Mouse (Mus musculus) embryonic facial prominence, embryonic 15.5 days (tissue): ENCODE measurements around the gene Ccnb1. TPM values are rescaled to one million over a fixed set of nuclear protein-coding genes. Genes with fewer than 3 reads are reported as not detected.
"Not testable (repeated sequence)": the region's sequence is repeated elsewhere in the genome, so short reads cannot be mapped to it uniquely, and the experiment has no call there.

Source experiments
- ATAC-seq: fragments of 200-750 bp; cut with Nextera tagmentation; 2 replicates; pipeline ENCODE4 v1.8.0; 2017; ENCODE audit warnings: low read depth, moderate TSS enrichment; ENCODE audit not compliant: insufficient number of reproducible peaks, low FRiP score, low TSS enrichment
- H3K27ac ChIP-seq: fragments of 300-500 bp; sonication (generic); replicated peaks from 2 replicates; pipeline ENCODE4 v1.5.1; 2015; ENCODE audit warnings: mild to moderate bottlenecking, inconsistent platforms
- H3K27me3 ChIP-seq: fragments of 300-500 bp; sonication (generic); 2 replicates; pipeline ENCODE4 v1.6.1; 2015; ENCODE audit warnings: inconsistent platforms
- H3K36me3 ChIP-seq: fragments of 300-500 bp; sonication (generic); 2 replicates; pipeline ENCODE4 v1.6.1; 2015; ENCODE audit warnings: mild to moderate bottlenecking, inconsistent platforms
- H3K4me1 ChIP-seq: fragments of 300-500 bp; sonication (generic); 2 replicates; pipeline ENCODE4 v1.6.1; 2015; ENCODE audit warnings: inconsistent platforms
- H3K4me2 ChIP-seq: fragments of 300-500 bp; sonication (generic); replicated peaks from 2 replicates; pipeline ENCODE4 v1.6.1; 2015; ENCODE audit warnings: mild to moderate bottlenecking, inconsistent platforms
- H3K4me3 ChIP-seq: fragments of 300-500 bp; sonication (generic); replicated peaks from 2 replicates; pipeline ENCODE4 v1.5.1; 2015; ENCODE audit warnings: mild to moderate bottlenecking, inconsistent platforms
- H3K9ac ChIP-seq: fragments of 300-500 bp; sonication (generic); 2 replicates; pipeline ENCODE4 v1.6.1; 2015; ENCODE audit warnings: inconsistent platforms
- H3K9me3 ChIP-seq: fragments of 300-500 bp; sonication (generic); replicated peaks from 2 replicates; pipeline ENCODE4 v1.6.1; 2016; ENCODE audit warnings: inconsistent platforms
- WGBS: fragments of 180-500 bp; shearing (Covaris S2); methylation state at CpG from one replicate; pipeline ENCODE4 v1.1.7; 2015; 5-methylcytosine and 5-hydroxymethylcytosine counted together
- polyA plus RNA-seq: library from polyadenylated mRNA; unstranded; fragments of >200 nt; fragmentation: Nextera tagmentation; extraction: Ambion mirVana; gene quantifications from 2 replicates; pipeline ENCODE4 v1.2.1, GENCODE M21; 2015

Gene Ccnb1
- polyA plus RNA-seq, 1 experiment from 2014 or later: 170 TPM

- H3K9me3 ChIP-seq: no peaks in the 10 kb centered on the region
- H3K9ac ChIP-seq: no peak overlapping the region
- H3K4me2 ChIP-seq: no peak overlapping the region
- no peaks in the 10 kb centered on the region for H3K4me1 ChIP-seq
- no peaks in the 10 kb centered on the region for H3K27me3 ChIP-seq
- ATAC-seq: no peak
- no peak overlapping the region for H3K4me3 ChIP-seq
- peaks cover 70% of the 10 kb centered on the region for H3K36me3 ChIP-seq
- no peak overlapping the region for H3K27ac ChIP-seq
- 92% methylated on average over 3 of the region's 3 CpGs for WGBS
Measured at GRCm38 (mm10) chr13:100805776-100806175, 19.4 kb upstream of the Ccnb1 start.

- Histone ChIP-seq H3K27me3 (no peaks in the 10 kb centered on the region), H3K9ac (no peak overlapping the region), H3K36me3 (peaks cover 20% of the 10 kb centered on the region), H3K9me3 (no peaks in the 10 kb centered on the region), H3K4me1 (no peaks in the 10 kb centered on the region), H3K4me2 (no peak overlapping the region), H3K27ac (no peak overlapping the region), H3K4me3 (no peak overlapping the region)
- ATAC-seq: no peak
- WGBS: 90% methylated on average over 6 of the region's 6 CpGs
Measured at GRCm38 (mm10) chr13:100797171-100797570, 10.8 kb upstream of the Ccnb1 start.

GRCm38 (mm10) chr13:100789083-100789482, 2.7 kb upstream of the Ccnb1 start:
- Histone ChIP-seq H3K4me1 (peaks cover 15% of the 10 kb centered on the region), H3K4me3 (no peak overlapping the region), H3K27ac (no peak overlapping the region), H3K36me3 (no peaks in the 10 kb centered on the region), H3K9me3 (no peaks in the 10 kb centered on the region), H3K9ac (no peak overlapping the region), H3K4me2 (no peak overlapping the region), H3K27me3 (no peaks in the 10 kb centered on the region)
- ATAC-seq: no peak
- 61% methylated on average over 3 of the region's 3 CpGs for WGBS

- H3K36me3 ChIP-seq, H3K27ac ChIP-seq, H3K4me3 ChIP-seq, H3K9ac ChIP-seq, ATAC-seq, H3K9me3 ChIP-seq, H3K27me3 ChIP-seq, H3K4me2 ChIP-seq: not testable (repeated sequence)
- H3K4me1 ChIP-seq: peaks cover 21% of the 10 kb centered on the region
- 91% methylated on average over 13 of the region's 14 CpGs for WGBS
Measured at GRCm38 (mm10) chr13:100788057-100788456, 1.7 kb upstream of the Ccnb1 start.

GRCm38 (mm10) chr13:100787316-100788010, 1.1 kb upstream of the Ccnb1 start:
- Histone ChIP-seq H3K27ac (no peak overlapping the region), H3K27me3 (no peaks in the 10 kb centered on the region), H3K36me3 (no peaks in the 10 kb centered on the region), H3K9ac (no peak overlapping the region), H3K4me1 (peaks cover 21% of the 10 kb centered on the region), H3K4me3 (no peak overlapping the region), H3K9me3 (no peaks in the 10 kb centered on the region), H3K4me2 (no peak overlapping the region)
- no peak for ATAC-seq
- 66% methylated on average over 6 of the region's 6 CpGs for WGBS

GRCm38 (mm10) chr13:100785806-100786413, 460 bp downstream of the Ccnb1 start:
- H3K9ac ChIP-seq: peak overlapping the region; percentile 63
- WGBS: 1% methylated on average over 30 of the region's 30 CpGs
- no peak for ATAC-seq
- peaks cover 21% of the 10 kb centered on the region for H3K4me1 ChIP-seq
- no peaks in the 10 kb centered on the region for H3K9me3 ChIP-seq
- 0 out of 2 replicates have a peak overlapping the region, but pooled peaks have one; percentile 22 for H3K27ac ChIP-seq
- no peaks in the 10 kb centered on the region for H3K27me3 ChIP-seq
- H3K4me2 ChIP-seq: peak overlapping the region; percentile 92
- peak overlapping the region; percentile 86 for H3K4me3 ChIP-seq
- no peaks in the 10 kb centered on the region for H3K36me3 ChIP-seq

GRCm38 (mm10) chr13:100777491-100777890, 8.9 kb downstream of the Ccnb1 start:
- peaks cover 16% of the 10 kb centered on the region for H3K4me1 ChIP-seq
- no peak overlapping the region for H3K4me3 ChIP-seq
- no peak overlapping the region for H3K27ac ChIP-seq
- H3K36me3 ChIP-seq: no peaks in the 10 kb centered on the region
- no peak overlapping the region for H3K4me2 ChIP-seq
- WGBS: 81% methylated on average over 3 of the region's 3 CpGs
- ATAC-seq: no peak
- no peak overlapping the region for H3K9ac ChIP-seq
- H3K9me3 ChIP-seq: no peaks in the 10 kb centered on the region
- H3K27me3 ChIP-seq: no peaks in the 10 kb centered on the region

- ATAC-seq: no peak
- H3K9me3 ChIP-seq: no peaks in the 10 kb centered on the region
- no peak overlapping the region for H3K4me3 ChIP-seq
- peaks cover 16% of the 10 kb centered on the region for H3K4me1 ChIP-seq
- H3K27me3 ChIP-seq: no peaks in the 10 kb centered on the region
- H3K4me2 ChIP-seq: peak overlapping the region; percentile 95; the same call in 1 of the 2 replicates
- WGBS: 60% methylated on average over 6 of the region's 6 CpGs
- no peak overlapping the region for H3K27ac ChIP-seq
- no peak overlapping the region for H3K9ac ChIP-seq
- peaks cover 4% of the 10 kb centered on the region; the same call in 1 of the 2 replicates for H3K36me3 ChIP-seq
Measured at GRCm38 (mm10) chr13:100776710-100777109, 9.7 kb downstream of the Ccnb1 start.

- Histone ChIP-seq H3K4me1 (peaks cover 16% of the 10 kb centered on the region), H3K4me3 (peak overlapping the region; percentile 88), H3K27ac (no peak overlapping the region; the same call in 1 of the 2 replicates), H3K27me3 (no peaks in the 10 kb centered on the region), H3K9me3 (no peaks in the 10 kb centered on the region), H3K4me2 (peak overlapping the region; percentile 95), H3K9ac (peak overlapping the region; percentile 57), H3K36me3 (peaks cover 9% of the 10 kb centered on the region; the same call in 1 of the 2 replicates)
- ATAC-seq: no peak
- 12% methylated on average over 8 of the region's 8 CpGs for WGBS
Measured at GRCm38 (mm10) chr13:100776056-100776419, 10.3 kb downstream of the Ccnb1 start.

- Histone ChIP-seq H3K9ac (peak within 1 kb of the TSS; percentile 57), H3K9me3 (no peaks in the 10 kb centered on the region), H3K27ac (no peak within 1 kb of the TSS; the same call in 1 of the 2 replicates), H3K4me2 (peak within 1 kb of the TSS; percentile 95), H3K4me3 (peak within 1 kb of the TSS; percentile 88), H3K36me3 (peaks cover 15% of the 10 kb centered on the region; the same call in 1 of the 2 replicates), H3K4me1 (peaks cover 16% of the 10 kb centered on the region), H3K27me3 (no peaks in the 10 kb centered on the region)
- WGBS: under 1% methylated on average over 46 of the region's 46 CpGs
- ATAC-seq: peak; percentile 87
Measured at GRCm38 (mm10) chr13:100775252-100776055, 10.9 kb downstream of the Ccnb1 start, which contains the start of gene Cenph. TSS of gene Cenph (minus strand) at chr13:100775899.

GRCm38 (mm10) chr13:100774704-100775103, 11.7 kb downstream of the Ccnb1 start:
- Histone ChIP-seq H3K4me1 (peaks cover 16% of the 10 kb centered on the region), H3K27me3 (no peaks in the 10 kb centered on the region), H3K36me3 (peaks cover 20% of the 10 kb centered on the region), H3K9me3 (no peaks in the 10 kb centered on the region), H3K9ac (no peak overlapping the region), H3K4me2 (peak overlapping the region; percentile 95), H3K27ac (no peak overlapping the region), H3K4me3 (peak overlapping the region; percentile 88)
- ATAC-seq: no peak
